Mouse (Mus musculus): Measurements from ENCODE around the gene Thbd. TPM values are rescaled to one million over a fixed set of nuclear protein-coding genes. Genes with fewer than 3 reads are reported as not detected.

Thbd gene
- polyA plus RNA-seq, 1 experiment from 2014 or later: 5.0 TPM

GRCm38 (mm10) chr2:148419151-148419550 lies 11.2 kb upstream of the Thbd start:
- Histone ChIP-seq H3K9ac (replicated peaks) (no peak overlapping the region), H3K27me3 (no peaks in the 10 kb centered on the region), H3K9me3 (no peaks in the 10 kb centered on the region), H3K4me2 (replicated peaks) (no peak overlapping the region), H3K4me1 (no peaks in the 10 kb centered on the region), H3K36me3 (no peaks in the 10 kb centered on the region), H3K27ac (replicated peaks) (no peak overlapping the region), H3K4me3 (no peak overlapping the region)
- no peak for ATAC-seq (replicated peaks)
- WGBS: 78% methylated on average over 3 of the region's 3 CpGs

GRCm38 (mm10) chr2:148409821-148410220 lies 1.8 kb upstream of the Thbd start:
- H3K27me3 ChIP-seq: peaks cover 34% of the 10 kb centered on the region
- no peak for ATAC-seq (replicated peaks)

GRCm38 (mm10) chr2:148409141-148409540 lies 1.2 kb upstream of the Thbd start:
- Histone ChIP-seq H3K4me3 (no peak overlapping the region), H3K4me2 (replicated peaks) (no peak overlapping the region), H3K9ac (replicated peaks) (no peak overlapping the region), H3K27me3 (peaks cover 36% of the 10 kb centered on the region), H3K9me3 (no peaks in the 10 kb centered on the region), H3K4me1 (peaks cover 25% of the 10 kb centered on the region), H3K36me3 (no peaks in the 10 kb centered on the region), H3K27ac (replicated peaks) (no peak overlapping the region)
- peak; percentile 78 for ATAC-seq (replicated peaks)
- 23% methylated on average over 9 of the region's 9 CpGs for WGBS

More at GRCm38 (mm10) chr2:148409821-148410220, 1.8 kb upstream of the Thbd start:
- no peak overlapping the region for H3K4me3 ChIP-seq
- no peaks in the 10 kb centered on the region for H3K36me3 ChIP-seq
- no peak overlapping the region for H3K9ac ChIP-seq (replicated peaks)
- H3K4me2 ChIP-seq (replicated peaks): no peak overlapping the region
- peaks cover 25% of the 10 kb centered on the region for H3K4me1 ChIP-seq
- WGBS: 88% methylated on average over 1 of the region's 1 CpGs
- H3K27ac ChIP-seq (replicated peaks): no peak overlapping the region
- H3K9me3 ChIP-seq: no peaks in the 10 kb centered on the region

- H3K27me3 ChIP-seq: peaks cover 36% of the 10 kb centered on the region
- H3K27ac ChIP-seq (replicated peaks): no peak overlapping the region
- H3K4me1 ChIP-seq: peaks cover 25% of the 10 kb centered on the region
- no peaks in the 10 kb centered on the region for H3K9me3 ChIP-seq
- H3K4me2 ChIP-seq (replicated peaks): no peak overlapping the region
- no peak overlapping the region for H3K4me3 ChIP-seq
- no peak for ATAC-seq (replicated peaks)
- 9% methylated on average over 6 of the region's 6 CpGs for WGBS
- H3K9ac ChIP-seq (replicated peaks): no peak overlapping the region
- no peaks in the 10 kb centered on the region for H3K36me3 ChIP-seq
Measured at GRCm38 (mm10) chr2:148408761-148409120, 753 bp upstream of the Thbd start.

- ATAC-seq (replicated peaks): peak; percentile 41
- no peaks in the 10 kb centered on the region for H3K36me3 ChIP-seq
- H3K9ac ChIP-seq (replicated peaks): peak overlapping the region; percentile 9; the same call in 1 of the 2 replicates
- no peaks in the 10 kb centered on the region for H3K9me3 ChIP-seq
- peaks cover 25% of the 10 kb centered on the region for H3K4me1 ChIP-seq
- H3K4me3 ChIP-seq: peak overlapping the region; percentile 31
- 4% methylated on average over 55 of the region's 55 CpGs for WGBS
- no peak overlapping the region for H3K27ac ChIP-seq (replicated peaks)
- peaks cover 36% of the 10 kb centered on the region for H3K27me3 ChIP-seq
- H3K4me2 ChIP-seq (replicated peaks): peak overlapping the region; percentile 48
Measured at GRCm38 (mm10) chr2:148406971-148407869, 768 bp downstream of the Thbd start.

GRCm38 (mm10) chr2:148406160-148406970 lies 1.6 kb downstream of the Thbd start:
- WGBS: 10% methylated on average over 34 of the region's 34 CpGs
- Histone ChIP-seq H3K4me2 (replicated peaks) (peak overlapping the region; percentile 48), H3K9me3 (no peaks in the 10 kb centered on the region), H3K4me1 (peaks cover 25% of the 10 kb centered on the region), H3K27ac (replicated peaks) (no peak overlapping the region), H3K36me3 (no peaks in the 10 kb centered on the region), H3K9ac (replicated peaks) (no peak overlapping the region), H3K27me3 (peaks cover 36% of the 10 kb centered on the region), H3K4me3 (peak overlapping the region; percentile 31)
- ATAC-seq (replicated peaks): peak; percentile 17; the same call in 1 of the 2 replicates

GRCm38 (mm10) chr2:148404906-148405305 lies 3.1 kb downstream of the Thbd start:
- H3K9me3 ChIP-seq: no peaks in the 10 kb centered on the region
- no peak overlapping the region for H3K4me3 ChIP-seq
- H3K9ac ChIP-seq (replicated peaks): no peak overlapping the region
- ATAC-seq (replicated peaks): no peak
- no peaks in the 10 kb centered on the region for H3K36me3 ChIP-seq
- no peak overlapping the region for H3K27ac ChIP-seq (replicated peaks)
- no peak overlapping the region for H3K4me2 ChIP-seq (replicated peaks)
- H3K4me1 ChIP-seq: peaks cover 25% of the 10 kb centered on the region
- 72% methylated on average over 5 of the region's 5 CpGs for WGBS
- H3K27me3 ChIP-seq: peaks cover 36% of the 10 kb centered on the region

GRCm38 (mm10) chr2:148402227-148402626 lies 5.8 kb downstream of the Thbd start:
- Histone ChIP-seq H3K4me1 (peaks cover 14% of the 10 kb centered on the region), H3K36me3 (no peaks in the 10 kb centered on the region), H3K9me3 (no peaks in the 10 kb centered on the region), H3K4me2 (replicated peaks) (no peak overlapping the region), H3K9ac (replicated peaks) (no peak overlapping the region), H3K27me3 (peaks cover 23% of the 10 kb centered on the region), H3K4me3 (no peak overlapping the region), H3K27ac (replicated peaks) (no peak overlapping the region)
- ATAC-seq (replicated peaks): no peak
- 78% methylated on average over 1 of the region's 1 CpGs for WGBS

GRCm38 (mm10) chr2:148398901-148399685 lies 8.9 kb downstream of the Thbd start:
- Histone ChIP-seq H3K36me3 (no peaks in the 10 kb centered on the region), H3K4me2 (replicated peaks) (no peak overlapping the region), H3K9me3 (no peaks in the 10 kb centered on the region), H3K4me1 (peaks cover 9% of the 10 kb centered on the region), H3K27me3 (peaks cover 18% of the 10 kb centered on the region; the same call in 1 of the 2 replicates), H3K27ac (replicated peaks) (no peak overlapping the region), H3K9ac (replicated peaks) (no peak overlapping the region), H3K4me3 (no peak overlapping the region)
- ATAC-seq (replicated peaks): no peak
- WGBS: 86% methylated on average over 5 of the region's 5 CpGs

GRCm38 (mm10) chr2:148397784-148398100 lies 10.2 kb downstream of the Thbd start:
- ATAC-seq (replicated peaks): no peak
- peaks cover 9% of the 10 kb centered on the region for H3K4me1 ChIP-seq
- H3K36me3 ChIP-seq: no peaks in the 10 kb centered on the region
- no peak overlapping the region for H3K4me2 ChIP-seq (replicated peaks)
- WGBS: 90% methylated on average over 1 of the region's 1 CpGs
- H3K9me3 ChIP-seq: no peaks in the 10 kb centered on the region
- no peak overlapping the region for H3K27ac ChIP-seq (replicated peaks)
- no peak overlapping the region for H3K9ac ChIP-seq (replicated peaks)
- peaks cover 21% of the 10 kb centered on the region; the same call in 1 of the 2 replicates for H3K27me3 ChIP-seq
- H3K4me3 ChIP-seq: no peak overlapping the region

GRCm38 (mm10) chr2:148397015-148397783 lies 10.8 kb downstream of the Thbd start:
- Histone ChIP-seq H3K27ac (replicated peaks) (no peak overlapping the region), H3K27me3 (peaks cover 21% of the 10 kb centered on the region; the same call in 1 of the 2 replicates), H3K9me3 (no peaks in the 10 kb centered on the region), H3K9ac (replicated peaks) (no peak overlapping the region), H3K36me3 (no peaks in the 10 kb centered on the region), H3K4me2 (replicated peaks) (no peak overlapping the region), H3K4me3 (no peak overlapping the region), H3K4me1 (peaks cover 9% of the 10 kb centered on the region)
- 79% methylated on average over 11 of the region's 11 CpGs for WGBS
- no peak for ATAC-seq (replicated peaks)
